Mouse (Mus musculus) left cerebral cortex, adult 8-10 months (tissue): ENCODE measurements at regions not wholly inside any gene's neighbourhood (a gene's known extent, or its start where the extent isn't known, plus 50 kb on each side); places are given as distances from the start of the nearest gene placed in this dataset.

Experiments
- DNase-seq, 2 experiments: peaks; one replicate each; pipeline ENCODE4 v3.0.0; 2022; ENCODE audit warnings: low spot score in 2 of 2

GRCm38 (mm10) chr13:44131916-44132315 is 347.3 kb downstream of the Cd83 start:
- no peak for DNase-seq

GRCm38 (mm10) chr13:44132510-44132909 is 347.9 kb downstream of the Cd83 start:
- DNase-seq, result no peak

- peak in 1 of 2 experiments; percentile 6 for DNase-seq
Measured at GRCm38 (mm10) chr13:44133436-44133835, 348.9 kb downstream of the Cd83 start.

GRCm38 (mm10) chr13:44141181-44141580 is 356.6 kb downstream of the Cd83 start:
- DNase-seq, result no peak

GRCm38 (mm10) chr13:44145441-44145840 is 360.9 kb downstream of the Cd83 start:
- DNase-seq, result no peak

GRCm38 (mm10) chr13:44147841-44148240 is 363.3 kb downstream of the Cd83 start:
- DNase-seq, result no peak

GRCm38 (mm10) chr13:44149499-44149898 is 364.9 kb downstream of the Cd83 start:
- DNase-seq, result no peak

GRCm38 (mm10) chr13:44151526-44151925 is 367.0 kb downstream of the Cd83 start:
- no peak for DNase-seq

GRCm38 (mm10) chr13:44152806-44153613 is 368.4 kb downstream of the Cd83 start:
- DNase-seq, result no peak

GRCm38 (mm10) chr13:44153784-44154183 is 369.2 kb downstream of the Cd83 start:
- DNase-seq, result no peak

- no peak for DNase-seq
Measured at GRCm38 (mm10) chr13:44155956-44156355, 371.4 kb downstream of the Cd83 start.

- no peak for DNase-seq
Measured at GRCm38 (mm10) chr13:44156546-44156945, 372.0 kb downstream of the Cd83 start.

GRCm38 (mm10) chr13:44157236-44157635 is 372.7 kb downstream of the Cd83 start:
- DNase-seq, result no peak

GRCm38 (mm10) chr13:44158364-44158763 is 373.8 kb downstream of the Cd83 start:
- no peak for DNase-seq

- DNase-seq, result no peak
Measured at GRCm38 (mm10) chr13:44159346-44159745, 374.8 kb downstream of the Cd83 start.

GRCm38 (mm10) chr13:44164746-44165145 is 380.2 kb downstream of the Cd83 start:
- no peak for DNase-seq

GRCm38 (mm10) chr13:44167186-44167585 is 382.6 kb downstream of the Cd83 start:
- no peak for DNase-seq

- no peak for DNase-seq
Measured at GRCm38 (mm10) chr13:44168186-44168585, 383.6 kb downstream of the Cd83 start.

GRCm38 (mm10) chr13:44171639-44172038 is 387.1 kb downstream of the Cd83 start:
- DNase-seq, result no peak

GRCm38 (mm10) chr13:44172701-44173100 is 388.1 kb downstream of the Cd83 start:
- DNase-seq, result no peak

- no peak for DNase-seq
Measured at GRCm38 (mm10) chr13:44174236-44174635, 389.7 kb downstream of the Cd83 start.

- no peak for DNase-seq
Measured at GRCm38 (mm10) chr13:44175300-44176036, 390.9 kb downstream of the Cd83 start.

GRCm38 (mm10) chr13:44176121-44176520 is 391.5 kb downstream of the Cd83 start:
- DNase-seq, result no peak
